Mouse (Mus musculus): ENCODE data around the gene Map1lc3a. TPM values are rescaled to one million over a fixed set of nuclear protein-coding genes. Genes with fewer than 3 reads are reported as not detected.
A peak's percentile ranks its signal among the peaks of the same experiment; 100 is the strongest.

The Map1lc3a gene
- total RNA-seq, 2 experiments from 2014 or later, result 267 to 277 TPM

- peak overlapping the region; percentile 86 for H3K27ac ChIP-seq
- peak; percentile 81 for DNase-seq
- intact Hi-C loops (cut with DNase I), result no loop called here
- no peak overlapping the region for H3K4me3 ChIP-seq
- TF ChIP-seq CTCF (IDR thresholded peaks at IDR 0.05), result 0 out of 2 replicates have a peak, but pooled peaks have one; percentile 2
Measured at GRCm38 (mm10) chr2:155293382-155293781, 17.3 kb downstream of the Map1lc3a start.

- peak; percentile 11; the same call in 1 of the 2 replicates for TF ChIP-seq CTCF (IDR thresholded peaks at IDR 0.05)
- intact Hi-C loops (cut with DNase I), result no loop called here
- peak; percentile 54 for DNase-seq
- H3K4me3 ChIP-seq, result no peak overlapping the region
- peak overlapping the region; percentile 86 for H3K27ac ChIP-seq
Measured at GRCm38 (mm10) chr2:155293946-155294345, 17.8 kb downstream of the Map1lc3a start.

GRCm38 (mm10) chr2:155295453-155295852, 19.4 kb downstream of the Map1lc3a start:
- TF ChIP-seq CTCF (IDR thresholded peaks at IDR 0.05), result no peak
- no peak for DNase-seq
- no peak overlapping the region for H3K4me3 ChIP-seq
- peak overlapping the region; percentile 86; the same call in 1 of the 2 replicates for H3K27ac ChIP-seq
- intact Hi-C loops (cut with DNase I), result loop anchor here (5.0 kb wide), 1 partner anchor 87 kb away; the partner anchor contains the start of gene Trp53inp2

- DNase-seq, result peak; percentile 63
- Histone ChIP-seq H3K27ac (peak overlapping the region; percentile 94), H3K4me3 (peak overlapping the region; percentile 53)
- intact Hi-C loops (cut with DNase I), result loop anchor here (5.0 kb wide), 1 partner anchor 83 kb away; the partner anchor contains the start of gene Trp53inp2
- TF ChIP-seq CTCF (IDR thresholded peaks at IDR 0.05), result no peak
Measured at GRCm38 (mm10) chr2:155299563-155299962, 23.5 kb downstream of the Map1lc3a start.

- TF ChIP-seq CTCF (IDR thresholded peaks at IDR 0.05), result peak; percentile 58
- Histone ChIP-seq H3K4me3 (peak overlapping the region; percentile 37), H3K27ac (peak overlapping the region; percentile 86)
- peak; percentile 60 for DNase-seq
- intact Hi-C loops (cut with DNase I), result no loop called here
Measured at GRCm38 (mm10) chr2:155308936-155309592, 33.0 kb downstream of the Map1lc3a start.

- TF ChIP-seq CTCF (IDR thresholded peaks at IDR 0.05), result no peak
- Histone ChIP-seq H3K27ac (peak overlapping the region; percentile 52; the same call in 1 of the 2 replicates), H3K4me3 (no peak overlapping the region)
- intact Hi-C loops (cut with DNase I), result no loop called here
- no peak for DNase-seq
Measured at GRCm38 (mm10) chr2:155313671-155314070, 37.6 kb downstream of the Map1lc3a start.

- no peak for TF ChIP-seq CTCF (IDR thresholded peaks at IDR 0.05)
- DNase-seq, result no peak
- H3K27ac ChIP-seq, result no peak overlapping the region
- intact Hi-C loops (cut with DNase I), result no loop called here
- H3K4me3 ChIP-seq, result no peak overlapping the region
Measured at GRCm38 (mm10) chr2:155318618-155319017, 42.5 kb downstream of the Map1lc3a start.

- H3K27ac ChIP-seq, result peak overlapping the region; percentile 54
- no peak for TF ChIP-seq CTCF (IDR thresholded peaks at IDR 0.05)
- intact Hi-C loops (cut with DNase I), result no loop called here
- peak; percentile 60 for DNase-seq
- H3K4me3 ChIP-seq, result no peak overlapping the region
Measured at GRCm38 (mm10) chr2:155320596-155320995, 44.5 kb downstream of the Map1lc3a start.

- TF ChIP-seq CTCF (IDR thresholded peaks at IDR 0.05), result no peak
- no peak overlapping the region for H3K4me3 ChIP-seq
- DNase-seq, result no peak
- no peak overlapping the region for H3K27ac ChIP-seq
- intact Hi-C loops (cut with DNase I), result no loop called here
Measured at GRCm38 (mm10) chr2:155326001-155326400, 49.9 kb downstream of the Map1lc3a start.

Other genes with a start within 250 kb of the Map1lc3a start
- gene Ahcy, start 201.8 kb upstream of the Map1lc3a start, total RNA-seq (2021), result 10 to 100 TPM; 13.9 to 19.0 TPM
- 10 to 100 TPM; 20.1 to 21.6 TPM for gene Itch, start 142.8 kb upstream of the Map1lc3a start, total RNA-seq (2021)
- 100 to 1,000 TPM; 100 to 128 TPM for gene Dynlrb1, start 39.8 kb upstream of the Map1lc3a start, total RNA-seq (2021)
- 10 to 100 TPM; 23.8 to 24.7 TPM for gene Pigu, start 81.1 kb downstream of the Map1lc3a start, total RNA-seq (2021)
- 100 to 1,000 TPM; 334 to 391 TPM for gene Trp53inp2, start 104.8 kb downstream of the Map1lc3a start, total RNA-seq (2021)
- gene Ncoa6, start 197.6 kb downstream of the Map1lc3a start, total RNA-seq (2021), result 10 to 100 TPM; 16.3 to 18.7 TPM
- 10 to 100 TPM; 29.7 to 53.7 TPM for gene Acss2, start 241.7 kb downstream of the Map1lc3a start, total RNA-seq (2021)
- under 1 TPM; 0.53 to 0.71 TPM for gene Ggt7, start 241.9 kb downstream of the Map1lc3a start, total RNA-seq (2021)

Measured in gastrocnemius, adult 2 months (tissue).